Mouse (Mus musculus) heart, adult 2 months (tissue): ENCODE results near the gene Ciita.

Experiments
- CTCF ChIP-seq: fragments of 200-600 bp; IDR thresholded peaks from 2 replicates; pipeline ENCODE4 v1.8.1; 2022; ENCODE audit warnings: antibody characterized with exemption, mild to moderate bottlenecking, moderate library complexity
- POLR2A ChIP-seq: fragments of 200-500 bp; IDR thresholded peaks from 2 replicates; pipeline ENCODE4 v1.6.1; 2011; ENCODE audit warnings: mild to moderate bottlenecking, low read depth, low read length, control low read depth; ENCODE audit not compliant: insufficient read depth

DNA sequence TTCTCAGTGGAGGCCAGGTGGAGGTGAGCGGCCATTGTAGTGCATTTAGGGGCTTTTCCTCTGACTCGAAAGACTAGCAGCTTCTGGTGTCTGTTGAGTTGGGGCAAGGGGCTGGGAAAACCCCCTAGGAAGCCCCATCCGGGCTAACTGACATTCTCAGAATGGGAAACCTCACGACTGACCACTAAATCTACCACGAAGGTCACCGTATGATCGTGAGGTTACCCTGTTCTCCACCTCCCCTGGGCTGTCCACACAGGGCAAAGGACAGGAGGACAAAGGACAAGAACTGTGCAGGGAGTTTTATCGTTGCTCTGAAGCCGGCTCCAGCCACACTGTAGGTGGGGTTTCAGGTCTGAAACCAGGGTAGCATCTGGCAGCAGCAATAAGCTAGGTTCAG lies 30.9 kb upstream of the Ciita start:
- TF ChIP-seq POLR2A (no peak), CTCF (no peak)
